17 mouse cellular contexts compared by ENCODE assay signal in genomic region chr3:119749140-119749539, GRCm38 (mm10).
"Had no signal": no experiment of that assay in that cellular context is flagged by ENCODE, and none has a peak within 500 bp of the region (broad histone marks: within the 10 kb centered on the region; RNA-seq: fewer than 3 reads in every experiment).

No protein-coding gene starts in this region.

- H3K4me3 ChIP-seq: megakaryocyte, embryonic 14.5 days; midbrain, embryonic 10.5 days; midbrain, embryonic 12.5 days; myocyte; neural tube, embryonic 12.5 days; stomach, embryonic 15.5 days had no signal

- H3K4me2 ChIP-seq: lung, embryonic 14.5 days; midbrain, embryonic 12.5 days; neural tube, embryonic 12.5 days; stomach, embryonic 15.5 days had no signal

- ATAC-seq: midbrain, embryonic 16.5 days had no signal

- H3K9ac ChIP-seq: lung, embryonic 14.5 days; midbrain, embryonic 12.5 days; neural tube, embryonic 12.5 days; stomach, embryonic 15.5 days had no signal

- DNase-seq: lung, adult 18-20 months; lung, embryonic 14.5 days; lung, postnatal 10 days; lung, postnatal 4 days; midbrain, embryonic 14.5 days; right cerebral cortex, postnatal 14 days; thymus, adult 2 months; thymus, postnatal 25 days; thymus, postnatal 4 days had no signal

- H3K27me3 ChIP-seq: megakaryocyte, embryonic 14.5 days; midbrain, embryonic 12.5 days; neural tube, embryonic 12.5 days; stomach, embryonic 15.5 days had no signal

- H3K9me3 ChIP-seq: megakaryocyte, embryonic 14.5 days; midbrain, embryonic 10.5 days; midbrain, embryonic 12.5 days; neural tube, embryonic 12.5 days; stomach, embryonic 15.5 days had no signal

- H3K4me1 ChIP-seq: midbrain, embryonic 10.5 days; midbrain, embryonic 12.5 days; neural tube, embryonic 12.5 days; stomach, embryonic 15.5 days had no signal

- H3K27ac ChIP-seq: midbrain, embryonic 10.5 days; midbrain, embryonic 12.5 days; neural tube, embryonic 12.5 days; stomach, embryonic 15.5 days; stomach, postnatal 0 days had no signal
